Mouse (Mus musculus): ENCODE measurements around the gene Psmc3. TPM values are rescaled to one million over a fixed set of nuclear protein-coding genes. Genes with fewer than 3 reads are reported as not detected.

The Psmc3 gene
- polyA plus RNA-seq, 1 experiment from 2014 or later, result 155 TPM

DNA sequence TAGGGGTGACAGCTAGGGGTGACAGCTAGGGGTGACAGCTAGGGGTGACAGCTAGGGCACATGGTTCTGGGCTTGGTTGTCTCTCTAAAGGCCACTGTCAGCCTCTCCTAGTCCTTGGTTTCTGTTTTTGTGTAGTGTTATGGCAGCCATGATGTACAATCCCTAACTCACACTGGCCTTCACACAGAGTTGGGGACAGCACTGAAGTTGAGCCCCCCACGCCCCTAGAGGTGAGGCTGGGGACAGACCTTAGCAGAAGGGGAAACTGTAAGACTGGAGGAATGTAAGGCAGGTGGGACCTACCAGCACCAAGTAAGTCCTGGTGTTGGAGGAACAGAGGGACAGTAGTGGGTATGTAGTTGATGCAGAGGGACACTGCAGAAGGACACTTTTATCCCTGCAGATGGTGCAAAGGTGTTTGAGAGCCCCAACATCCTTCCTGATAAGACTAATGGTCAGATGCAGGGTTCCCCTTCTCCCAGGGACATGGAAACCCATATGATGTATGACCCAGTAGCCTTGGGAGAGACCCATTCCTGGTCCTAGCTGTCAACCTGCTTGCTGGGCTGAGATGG, 29.6 kb downstream of the Psmc3 start:
- no peak for TF ChIP-seq CTCF (IDR thresholded peaks at IDR 0.05; ENCODE audit: low read depth)
- H3K9ac ChIP-seq (ENCODE audit: low read depth, low read length), result no peak overlapping the region
- 47% methylated on average over 1 of the region's 1 CpGs for WGBS
- no peak overlapping the region; the same call in 1 of the 2 replicates for H3K27ac ChIP-seq (ENCODE audit: low read depth, low read length)
- H3K36me3 ChIP-seq (ENCODE audit: control insufficient read depth, insufficient read depth), result no peaks in the 10 kb centered on the region
- H3K4me1 ChIP-seq (replicated peaks; ENCODE audit: control insufficient read depth, insufficient read depth, low read length), result no peaks in the 10 kb centered on the region
- no peaks in the 10 kb centered on the region for H3K9me3 ChIP-seq (ENCODE audit: control insufficient read depth)
- H3K27me3 ChIP-seq (replicated peaks; ENCODE audit: control insufficient read depth, insufficient read depth, low read length), result no peaks in the 10 kb centered on the region
- no peak overlapping the region for H3K4me2 ChIP-seq (replicated peaks; ENCODE audit: low read depth)
- no peak overlapping the region for H3K4me3 ChIP-seq (ENCODE audit: low read depth, low read length)
- ATAC-seq, result no peak

DNA sequence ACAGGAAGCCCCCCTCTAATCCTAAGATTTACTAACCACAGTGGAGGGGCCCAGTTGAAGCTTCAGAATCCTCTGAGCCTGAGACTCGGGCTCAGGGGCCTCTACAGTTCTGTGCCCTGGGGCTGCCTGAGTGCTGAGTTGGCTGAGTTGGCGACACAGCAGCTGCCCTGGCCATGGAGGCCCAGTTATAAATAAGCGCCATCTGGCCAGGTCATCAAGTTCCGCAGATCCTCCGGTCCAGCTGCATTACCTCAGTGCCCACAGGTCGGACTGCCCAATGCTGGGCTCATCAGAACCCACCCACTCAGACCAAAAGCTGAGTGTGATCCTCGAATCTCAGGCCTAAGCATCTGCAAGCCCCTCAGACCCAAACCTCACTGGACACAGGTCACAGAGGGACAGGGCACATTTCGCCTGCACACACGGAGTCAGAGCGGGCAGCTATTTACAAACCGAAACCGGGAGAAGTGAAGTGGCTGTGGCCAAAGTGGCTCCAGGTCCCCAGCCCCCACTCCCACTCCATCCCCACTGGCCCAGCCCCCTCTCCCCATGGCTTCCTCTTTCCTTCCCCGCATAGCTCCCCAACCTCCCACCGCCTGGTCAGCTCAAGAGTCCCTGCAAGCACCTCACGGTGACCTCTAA, 30.5 kb downstream of the Psmc3 start:
- no peaks in the 10 kb centered on the region for H3K36me3 ChIP-seq (ENCODE audit: control insufficient read depth, insufficient read depth)
- no peaks in the 10 kb centered on the region for H3K27me3 ChIP-seq (replicated peaks; ENCODE audit: control insufficient read depth, insufficient read depth, low read length)
- H3K9me3 ChIP-seq (ENCODE audit: control insufficient read depth), result no peaks in the 10 kb centered on the region
- no peak overlapping the region; the same call in 1 of the 2 replicates for H3K27ac ChIP-seq (ENCODE audit: low read depth, low read length)
- H3K4me3 ChIP-seq (ENCODE audit: low read depth, low read length), result no peak overlapping the region
- no peaks in the 10 kb centered on the region for H3K4me1 ChIP-seq (replicated peaks; ENCODE audit: control insufficient read depth, insufficient read depth, low read length)
- H3K9ac ChIP-seq (ENCODE audit: low read depth, low read length), result no peak overlapping the region
- 81% methylated on average over 15 of the region's 15 CpGs for WGBS
- no peak overlapping the region for H3K4me2 ChIP-seq (replicated peaks; ENCODE audit: low read depth)
- no peak for ATAC-seq
- no peak for TF ChIP-seq CTCF (IDR thresholded peaks at IDR 0.05; ENCODE audit: low read depth)

DNA sequence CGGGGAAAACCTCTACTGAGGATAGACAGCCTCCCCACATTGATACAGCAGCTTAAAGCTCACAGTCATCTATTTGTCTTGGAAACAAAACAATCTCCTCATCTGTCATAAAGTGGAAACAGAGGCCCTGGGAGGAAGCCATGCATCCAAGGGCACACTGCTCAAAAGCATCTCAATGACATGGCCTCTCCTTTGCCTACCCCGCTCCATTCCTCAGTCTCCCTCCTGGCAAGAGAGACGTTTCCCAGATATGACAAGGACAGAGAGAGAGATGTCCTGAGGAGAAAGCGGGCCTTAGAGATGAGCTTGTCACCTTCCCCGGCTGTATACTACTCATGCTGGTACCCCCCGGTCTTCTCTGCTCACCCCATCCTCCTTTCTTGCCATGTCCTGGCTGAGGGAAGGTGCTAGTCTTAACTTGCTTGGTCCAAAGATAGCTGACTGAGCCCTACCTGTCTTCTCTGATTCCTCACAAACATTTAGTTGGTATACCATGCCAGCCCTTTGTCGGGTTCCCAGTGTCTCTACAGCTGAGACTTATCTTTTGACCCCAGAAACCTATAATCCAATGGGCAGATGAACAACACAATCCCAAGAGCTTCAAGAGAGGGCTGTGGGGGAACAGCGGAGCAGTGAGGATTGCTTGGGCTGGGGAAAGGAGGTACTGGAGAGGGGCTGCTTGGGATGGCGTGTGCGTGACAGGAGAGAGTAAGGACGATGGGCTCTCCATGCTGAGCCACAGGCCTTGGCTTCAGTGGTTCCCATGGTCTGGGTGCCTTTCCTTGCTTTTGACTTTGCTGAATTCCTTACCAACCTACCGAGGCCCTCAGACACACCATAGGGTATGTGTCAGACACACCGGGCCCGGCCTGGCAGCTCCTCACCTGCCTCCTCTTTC, 31.9 kb downstream of the Psmc3 start:
- H3K4me3 ChIP-seq (ENCODE audit: low read depth, low read length), result no peak overlapping the region
- H3K4me1 ChIP-seq (replicated peaks; ENCODE audit: control insufficient read depth, insufficient read depth, low read length), result no peaks in the 10 kb centered on the region
- no peaks in the 10 kb centered on the region for H3K9me3 ChIP-seq (ENCODE audit: control insufficient read depth)
- WGBS, result 88% methylated on average over 14 of the region's 14 CpGs
- H3K4me2 ChIP-seq (replicated peaks; ENCODE audit: low read depth), result no peak overlapping the region
- H3K27me3 ChIP-seq (replicated peaks; ENCODE audit: control insufficient read depth, insufficient read depth, low read length), result no peaks in the 10 kb centered on the region
- H3K27ac ChIP-seq (ENCODE audit: low read depth, low read length), result no peak overlapping the region
- TF ChIP-seq CTCF (IDR thresholded peaks at IDR 0.05; ENCODE audit: low read depth), result no peak
- ATAC-seq, result no peak
- no peak overlapping the region for H3K9ac ChIP-seq (ENCODE audit: low read depth, low read length)
- H3K36me3 ChIP-seq (ENCODE audit: control insufficient read depth, insufficient read depth), result no peaks in the 10 kb centered on the region

DNA sequence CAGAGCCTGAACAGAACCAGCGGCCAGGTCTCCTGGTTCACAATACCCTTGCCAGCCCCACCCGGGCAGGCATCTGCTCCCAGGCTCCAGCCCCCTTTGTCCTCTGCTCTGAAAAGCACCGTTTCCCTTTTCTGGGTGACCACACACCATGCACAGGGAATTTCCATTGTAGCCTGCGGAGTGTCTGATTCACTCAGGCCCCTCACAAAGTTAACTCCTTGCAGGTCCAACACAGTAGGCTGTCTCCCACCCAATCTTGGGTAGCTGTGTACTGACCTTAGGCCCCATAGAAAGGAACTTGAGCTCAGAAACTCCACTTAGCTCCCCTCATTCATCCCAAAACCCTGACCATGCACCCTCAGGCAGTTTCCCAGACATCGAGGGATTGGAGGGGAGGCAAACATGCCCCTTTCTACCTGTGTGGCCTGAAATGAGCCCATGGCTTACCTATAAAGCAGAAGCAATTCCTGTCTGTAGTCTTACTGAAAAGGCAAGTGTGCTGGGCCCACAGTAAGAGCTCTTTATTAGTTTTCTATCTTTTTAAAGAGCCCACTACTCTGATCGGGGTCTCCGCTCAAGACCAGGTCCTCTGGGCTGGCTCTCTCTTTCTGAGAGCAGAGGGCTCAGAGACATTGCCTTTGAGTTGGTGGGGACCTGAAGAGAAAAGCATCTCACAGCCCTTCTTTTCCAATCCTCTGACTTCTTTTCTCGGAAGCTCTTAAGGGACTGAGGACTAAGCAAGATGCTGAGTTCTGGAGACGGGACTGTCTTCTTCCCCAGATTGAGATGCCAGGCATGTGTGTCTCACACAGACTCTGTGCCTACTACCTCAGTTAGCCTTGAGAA, 32.8 kb downstream of the Psmc3 start:
- no peak for TF ChIP-seq CTCF (IDR thresholded peaks at IDR 0.05; ENCODE audit: low read depth)
- H3K9ac ChIP-seq (ENCODE audit: low read depth, low read length), result no peak overlapping the region
- H3K4me1 ChIP-seq (replicated peaks; ENCODE audit: control insufficient read depth, insufficient read depth, low read length), result no peaks in the 10 kb centered on the region
- H3K9me3 ChIP-seq (ENCODE audit: control insufficient read depth), result no peaks in the 10 kb centered on the region
- H3K27me3 ChIP-seq (replicated peaks; ENCODE audit: control insufficient read depth, insufficient read depth, low read length), result no peaks in the 10 kb centered on the region
- 76% methylated on average over 9 of the region's 9 CpGs for WGBS
- ATAC-seq, result no peak
- no peak overlapping the region for H3K4me2 ChIP-seq (replicated peaks; ENCODE audit: low read depth)
- H3K27ac ChIP-seq (ENCODE audit: low read depth, low read length), result no peak overlapping the region
- no peaks in the 10 kb centered on the region for H3K36me3 ChIP-seq (ENCODE audit: control insufficient read depth, insufficient read depth)
- no peak overlapping the region for H3K4me3 ChIP-seq (ENCODE audit: low read depth, low read length)

DNA sequence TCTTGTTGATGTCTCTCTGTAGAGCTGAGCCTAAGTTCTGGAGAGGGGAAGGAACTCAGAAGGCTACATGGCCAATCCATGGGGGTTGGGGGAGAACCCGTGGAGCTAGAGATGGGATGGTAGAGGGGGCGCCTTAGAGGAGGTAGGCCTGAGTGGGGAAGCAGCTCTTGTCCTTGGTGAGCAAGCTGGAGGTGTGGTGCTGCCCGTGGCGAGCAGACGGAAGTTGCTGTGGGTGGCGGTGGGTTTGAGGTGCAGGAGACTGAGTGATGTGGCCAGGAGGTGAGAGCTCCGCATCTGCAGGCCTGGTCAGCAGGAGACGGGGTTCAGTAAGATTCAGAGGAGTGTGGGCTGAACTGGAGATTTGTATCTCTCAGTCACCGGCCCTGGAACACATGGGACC, 33.6 kb downstream of the Psmc3 start:
- no peak for TF ChIP-seq CTCF (IDR thresholded peaks at IDR 0.05; ENCODE audit: low read depth)
- 84% methylated on average over 9 of the region's 9 CpGs for WGBS
- no peak for ATAC-seq
- no peaks in the 10 kb centered on the region for H3K27me3 ChIP-seq (replicated peaks; ENCODE audit: control insufficient read depth, insufficient read depth, low read length)
- no peak overlapping the region for H3K4me2 ChIP-seq (replicated peaks; ENCODE audit: low read depth)
- no peak overlapping the region for H3K27ac ChIP-seq (ENCODE audit: low read depth, low read length)
- no peaks in the 10 kb centered on the region for H3K36me3 ChIP-seq (ENCODE audit: control insufficient read depth, insufficient read depth)
- H3K4me3 ChIP-seq (ENCODE audit: low read depth, low read length), result no peak overlapping the region
- H3K9me3 ChIP-seq (ENCODE audit: control insufficient read depth), result no peaks in the 10 kb centered on the region
- H3K4me1 ChIP-seq (replicated peaks; ENCODE audit: control insufficient read depth, insufficient read depth, low read length), result no peaks in the 10 kb centered on the region
- H3K9ac ChIP-seq (ENCODE audit: low read depth, low read length), result no peak overlapping the region

All from intestine, postnatal 0 days (tissue).